Mouse (Mus musculus) MEL (cell line): Measurements from ENCODE around the gene Tigit.

ENCODE experiments used
- POLR2AphosphoS2 ChIP-seq: IDR thresholded peaks from 2 replicates; pipeline ENCODE4 v1.6.1; 2011; ENCODE audit warnings: low read length, improper control_type of control experiment
- USF1 ChIP-seq: IDR thresholded peaks from 2 replicates; pipeline ENCODE4 v1.6.1; 2014; ENCODE audit warnings: low read depth, mild to moderate bottlenecking, inconsistent platforms, low read length, improper control_type of control experiment, moderate library complexity

GRCm38 (mm10) chr16:43661576-43661975 lies 2.4 kb downstream of the Tigit start:
- no peak for TF ChIP-seq USF1
- no peak for TF ChIP-seq POLR2AphosphoS2
